ENCODE assay signal across 20 mouse cellular contexts in the genomic region with DNA sequence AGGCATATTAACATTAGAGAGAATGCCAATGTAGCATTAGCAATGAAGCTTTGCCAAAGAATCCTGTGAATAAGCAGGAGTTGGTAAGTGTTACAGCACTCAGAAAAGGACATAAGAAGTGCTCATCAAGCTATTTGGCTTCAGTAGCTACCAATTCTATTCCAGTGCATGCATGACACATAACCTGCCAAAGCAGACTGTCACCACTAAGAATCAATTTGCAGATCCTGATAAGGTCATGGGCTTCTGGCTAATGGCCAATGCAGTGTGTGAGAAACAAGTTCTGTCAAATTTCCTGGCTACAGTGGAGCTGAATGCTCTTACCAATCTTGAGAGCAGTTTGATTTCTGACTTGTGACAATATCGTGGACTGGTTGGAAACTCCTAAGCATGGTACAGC.
DNase-seq lines count a peak whose midpoint lies in the region; ATAC-seq and TF ChIP-seq lines count a peak whose summit lies in the region.
"Had no signal": no experiment of that assay in that cellular context is flagged by ENCODE, and none has a peak within 500 bp of the region (broad histone marks: within the 10 kb centered on the region; RNA-seq: fewer than 3 reads in every experiment).

No protein-coding gene starts in this region.

- no peaks in the 10 kb centered on the region for H3K27me3 ChIP-seq in forebrain, postnatal 0 days (ENCODE audit: insufficient read depth, low read length)
- no peaks in the 10 kb centered on the region for H3K27me3 ChIP-seq in forebrain, embryonic 11.5 days (ENCODE audit: control insufficient read depth, insufficient read depth, low read length)
- H3K27me3 ChIP-seq in midbrain, postnatal 0 days (ENCODE audit: insufficient read depth, low read length): no peaks in the 10 kb centered on the region
- H3K27me3 ChIP-seq in midbrain, embryonic 11.5 days (ENCODE audit: control insufficient read depth, insufficient read depth, low read length): no peaks in the 10 kb centered on the region
- H3K27me3 ChIP-seq: embryonic facial prominence, embryonic 15.5 days had no signal

- no peaks in the 10 kb centered on the region for H3K9me3 ChIP-seq in forebrain, postnatal 0 days (ENCODE audit: low read length)
- H3K9me3 ChIP-seq in forebrain, embryonic 11.5 days (ENCODE audit: control insufficient read depth, low read length): no peaks in the 10 kb centered on the region
- H3K9me3 ChIP-seq in midbrain, postnatal 0 days (ENCODE audit: low read length): no peaks in the 10 kb centered on the region
- no peaks in the 10 kb centered on the region for H3K9me3 ChIP-seq in midbrain, embryonic 11.5 days (ENCODE audit: control insufficient read depth, low read length)
- H3K9me3 ChIP-seq: embryonic facial prominence, embryonic 15.5 days; hindbrain, embryonic 10.5 days had no signal

- DNase-seq in forebrain, postnatal 0 days: peak; percentile 29
- no peak for DNase-seq in forebrain, embryonic 11.5 days (ENCODE audit: low spot score)
- DNase-seq in heart, postnatal 10 days: peak; percentile 5 to 8
- no peak for DNase-seq in heart, postnatal 25 days (ENCODE audit: low spot score)
- peak; percentile 39 for DNase-seq in midbrain, postnatal 0 days (ENCODE audit: low spot score)
- no peak for DNase-seq in midbrain, embryonic 11.5 days (ENCODE audit: low spot score, missing footprints)
- DNase-seq in right cerebral cortex, postnatal 10 days (ENCODE audit: low spot score in 2 of 2): no peak
- DNase-seq: adrenal gland, adult 2 months; B cell, adult 2 months; cerebellum, postnatal 36 days; gastrocnemius, postnatal 36 days; kidney, adult 18-20 months; liver; lung, adult 18-20 months; lung, postnatal 36 days; thymus, adult 2 months had no signal

- H3K4me2 ChIP-seq in forebrain, postnatal 0 days (ENCODE audit: low read depth): no peak overlapping the region
- H3K4me2 ChIP-seq in forebrain, embryonic 11.5 days (ENCODE audit: low read depth, low read length, severe bottlenecking): no peak overlapping the region
- H3K4me2 ChIP-seq in midbrain, postnatal 0 days (ENCODE audit: low read depth, low read length, poor library complexity, severe bottlenecking): no peak overlapping the region
- no peak overlapping the region for H3K4me2 ChIP-seq in midbrain, embryonic 11.5 days
- H3K4me2 ChIP-seq: embryonic facial prominence, embryonic 15.5 days had no signal

- intact Hi-C loops in heart, postnatal 10 days (cut with DNase I): no loop called here
- intact Hi-C loops in heart, postnatal 25 days (cut with DNase I): no loop called here

- no peaks in the 10 kb centered on the region for H3K36me3 ChIP-seq in forebrain, postnatal 0 days (ENCODE audit: insufficient read depth)
- no peaks in the 10 kb centered on the region for H3K36me3 ChIP-seq in forebrain, embryonic 11.5 days (ENCODE audit: control insufficient read depth, insufficient read depth, low read length)
- H3K36me3 ChIP-seq in midbrain, postnatal 0 days (ENCODE audit: insufficient read depth, low read length): no peaks in the 10 kb centered on the region
- no peaks in the 10 kb centered on the region for H3K36me3 ChIP-seq in midbrain, embryonic 11.5 days (ENCODE audit: control insufficient read depth, insufficient read depth, low read length)
- H3K36me3 ChIP-seq: embryonic facial prominence, embryonic 15.5 days; hindbrain, embryonic 10.5 days had no signal

- ATAC-seq in forebrain, postnatal 0 days: no peak
- ATAC-seq in forebrain, embryonic 11.5 days (replicated peaks; ENCODE audit: low FRiP score): no peak
- ATAC-seq in midbrain, postnatal 0 days (ENCODE audit: low FRiP score): no peak
- no peak for ATAC-seq in midbrain, embryonic 11.5 days (ENCODE audit: low FRiP score)
- ATAC-seq: midbrain, embryonic 16.5 days had no signal

- no peak overlapping the region for H3K9ac ChIP-seq in forebrain, postnatal 0 days
- H3K9ac ChIP-seq in forebrain, embryonic 11.5 days (ENCODE audit: low read length): no peak overlapping the region
- no peak overlapping the region for H3K9ac ChIP-seq in midbrain, postnatal 0 days (replicated peaks; ENCODE audit: low read length, poor library complexity, severe bottlenecking)
- H3K9ac ChIP-seq in midbrain, embryonic 11.5 days (ENCODE audit: low read length): no peak overlapping the region
- H3K9ac ChIP-seq: embryonic facial prominence, embryonic 15.5 days had no signal

- WGBS in forebrain, postnatal 0 days: 69% methylated on average over 1 of the region's 1 CpGs
- 88% methylated on average over 1 of the region's 1 CpGs for WGBS in forebrain, embryonic 11.5 days
- 85% methylated on average over 1 of the region's 1 CpGs for WGBS in midbrain, postnatal 0 days
- 85% methylated on average over 1 of the region's 1 CpGs for WGBS in midbrain, embryonic 11.5 days

- no peak overlapping the region for H3K4me3 ChIP-seq in forebrain, postnatal 0 days (ENCODE audit: low read depth, low read length)
- H3K4me3 ChIP-seq in forebrain, embryonic 11.5 days (ENCODE audit: low read depth, low read length): no peak overlapping the region
- no peak overlapping the region for H3K4me3 ChIP-seq in midbrain, postnatal 0 days (ENCODE audit: low read depth, low read length)
- H3K4me3 ChIP-seq in midbrain, embryonic 11.5 days (ENCODE audit: low read depth, low read length): no peak overlapping the region
- H3K4me3 ChIP-seq: embryonic facial prominence, embryonic 15.5 days; hindbrain, embryonic 10.5 days had no signal

- H3K27ac ChIP-seq in forebrain, postnatal 0 days (ENCODE audit: low read depth, low read length): no peak overlapping the region
- no peak overlapping the region for H3K27ac ChIP-seq in forebrain, embryonic 11.5 days (ENCODE audit: low read depth, low read length)
- no peak overlapping the region for H3K27ac ChIP-seq in midbrain, postnatal 0 days (ENCODE audit: low read depth, low read length)
- H3K27ac ChIP-seq in midbrain, embryonic 11.5 days (ENCODE audit: low read depth, low read length): no peak overlapping the region
- H3K27ac ChIP-seq: embryonic facial prominence, embryonic 15.5 days; hindbrain, embryonic 10.5 days; kidney, postnatal 0 days had no signal

- no peaks in the 10 kb centered on the region for H3K4me1 ChIP-seq in forebrain, postnatal 0 days (ENCODE audit: insufficient read depth)
- H3K4me1 ChIP-seq in forebrain, embryonic 11.5 days (replicated peaks; ENCODE audit: control insufficient read depth, insufficient read depth, low read length): no peaks in the 10 kb centered on the region
- H3K4me1 ChIP-seq in midbrain, postnatal 0 days (ENCODE audit: insufficient read depth, low read length): no peaks in the 10 kb centered on the region
- H3K4me1 ChIP-seq in midbrain, embryonic 11.5 days (ENCODE audit: control insufficient read depth, insufficient read depth, low read length): no peaks in the 10 kb centered on the region
- H3K4me1 ChIP-seq: embryonic facial prominence, embryonic 15.5 days; hindbrain, embryonic 10.5 days had no signal

- no peak for TF ChIP-seq CTCF in forebrain, postnatal 0 days (IDR thresholded peaks at IDR 0.05; ENCODE audit: low read depth)
- no peak for TF ChIP-seq CTCF in midbrain, postnatal 0 days (IDR thresholded peaks at IDR 0.05)

Comparison
In these comparisons a context has a peak if more than half of its experiments do, and no peak if none do; other contexts are left out.
1. DNase-seq: peak in forebrain, postnatal 0 days (single experiment), heart, postnatal 10 days (2 of 2) and midbrain, postnatal 0 days (single experiment); none in forebrain, embryonic 11.5 days (single experiment), heart, postnatal 25 days (single experiment), midbrain, embryonic 11.5 days (single experiment) and right cerebral cortex, postnatal 10 days (0 of 2).